Mouse (Mus musculus) MEL (cell line): ENCODE results near the gene Sycp2l. TPM values are rescaled to one million over a fixed set of nuclear protein-coding genes. Genes with fewer than 3 reads are reported as not detected.
A peak's percentile ranks its signal among the peaks of the same experiment; 100 is the strongest.

Experiments
- DNase-seq: peaks from one replicate; pipeline ENCODE4 v3.0.0; 2011; ENCODE audit warnings: low read depth, low spot score
- H3K27ac ChIP-seq: 2 replicates; pipeline ENCODE4 v1.5.1; 2012; ENCODE audit warnings: low read depth, mild to moderate bottlenecking, control low read depth, low read length, moderate library complexity; ENCODE audit not compliant: control insufficient read depth
- H3K27me3 ChIP-seq, 2 experiments: fragments of 150-350 bp in 1 of 2; sonication (generic) in 1 of 2; 2 replicates each; pipeline ENCODE4 v1.6.1; 2012; ENCODE audit warnings: low read length in 2 of 2, mild to moderate bottlenecking in 2 of 2, improper control_type of control experiment in 1 of 2, moderate library complexity in 1 of 2; ENCODE audit not compliant: insufficient read depth in 2 of 2, control insufficient read depth in 1 of 2
- H3K36me3 ChIP-seq, 2 experiments: 2 replicates each; pipeline ENCODE4 v1.6.1; 2012 to 2014; ENCODE audit warnings: low read length in 2 of 2, improper control_type of control experiment in 1 of 2, inconsistent platforms in 1 of 2, mild to moderate bottlenecking in 1 of 2; ENCODE audit not compliant: insufficient read depth in 2 of 2, control insufficient read depth in 1 of 2
- H3K4me1 ChIP-seq, 2 experiments: fragments of 150-350 bp in 1 of 2; sonication (generic) in 1 of 2; 2 replicates each; pipeline ENCODE4 v1.6.1; 2012; ENCODE audit warnings: low read length in 2 of 2, improper control_type of control experiment in 1 of 2, mild to moderate bottlenecking in 1 of 2; ENCODE audit not compliant: insufficient read depth in 2 of 2, control insufficient read depth in 1 of 2
- H3K4me3 ChIP-seq, 2 experiments: fragments of 150-350 bp in 1 of 2; sonication (generic) in 1 of 2; 2 replicates each; pipeline ENCODE4 v1.5.1; 2012; ENCODE audit warnings: low read depth in 2 of 2, low read length in 2 of 2, mild to moderate bottlenecking in 2 of 2, moderate library complexity in 2 of 2, control low read depth in 1 of 2, improper control_type of control experiment in 1 of 2; ENCODE audit not compliant: control insufficient read depth in 1 of 2, insufficient read depth in 1 of 2
- H3K79me2 ChIP-seq: 2 replicates; pipeline ENCODE4 v1.6.1; 2012; ENCODE audit warnings: mild to moderate bottlenecking, low read length, moderate library complexity; ENCODE audit not compliant: control insufficient read depth, poor library complexity, insufficient read depth
- H3K9ac ChIP-seq: 2 replicates; pipeline ENCODE4 v1.6.1; 2012; ENCODE audit warnings: low read depth, mild to moderate bottlenecking, control low read depth, low read length, moderate library complexity; ENCODE audit not compliant: control insufficient read depth, poor library complexity, severe bottlenecking
- H3K9me3 ChIP-seq: fragments of 150-350 bp; sonication (generic); replicated peaks from 2 replicates; pipeline ENCODE4 v1.6.1; 2012; ENCODE audit warnings: mild to moderate bottlenecking, low read length, improper control_type of control experiment, moderate library complexity; ENCODE audit not compliant: insufficient read depth
- CHD1 ChIP-seq: IDR thresholded peaks from 2 replicates; pipeline ENCODE4 v1.6.1; 2012; ENCODE audit warnings: low read depth, mild to moderate bottlenecking, inconsistent platforms, low read length, improper control_type of control experiment
- CHD2 ChIP-seq: IDR thresholded peaks from 2 replicates; pipeline ENCODE4 v1.6.1; 2011; ENCODE audit warnings: low read length, improper control_type of control experiment
- CTCF ChIP-seq, 3 experiments: IDR thresholded peaks in 2 of 3; conservative IDR thresholded peaks in 1 of 3; 2 replicates each; pipeline ENCODE4 v1.5.1; 2011 to 2012; ENCODE audit warnings: low read length in 3 of 3, low read depth in 2 of 3, mild to moderate bottlenecking in 2 of 3, improper control_type of control experiment in 1 of 3, inconsistent platforms in 1 of 3, mixed read lengths in 1 of 3, moderate library complexity in 1 of 3; ENCODE audit not compliant: control insufficient read depth in 1 of 3, insufficient read depth in 1 of 3, poor library complexity in 1 of 3, severe bottlenecking in 1 of 3
- ELF1 ChIP-seq: IDR thresholded peaks from 2 replicates; pipeline ENCODE4 v1.6.1; 2014; ENCODE audit warnings: low read depth, mild to moderate bottlenecking, inconsistent platforms, low read length, improper control_type of control experiment, moderate library complexity
- ETS1 ChIP-seq: IDR thresholded peaks from 2 replicates; pipeline ENCODE4 v1.6.1; 2012; ENCODE audit warnings: low read depth, mild to moderate bottlenecking, inconsistent platforms, low read length, improper control_type of control experiment, moderate library complexity
- GABPA ChIP-seq: IDR thresholded peaks from 2 replicates; pipeline ENCODE4 v1.6.1; 2012; ENCODE audit warnings: low read depth, mild to moderate bottlenecking, inconsistent platforms, low read length, improper control_type of control experiment, moderate library complexity
- HCFC1 ChIP-seq: IDR thresholded peaks from 2 replicates; pipeline ENCODE4 v1.6.1; 2012; ENCODE audit warnings: low read depth, mild to moderate bottlenecking, inconsistent platforms, low read length, improper control_type of control experiment, moderate library complexity
- KAT2A ChIP-seq: conservative IDR thresholded peaks from 2 replicates; pipeline ENCODE4 v1.6.1; 2012; ENCODE audit warnings: low read depth, low read length, improper control_type of control experiment, inconsistent platforms
- MAFK ChIP-seq: IDR thresholded peaks from 2 replicates; pipeline ENCODE4 v1.6.1; 2011; ENCODE audit warnings: low read depth, mild to moderate bottlenecking, low read length, improper control_type of control experiment, borderline replicate concordance
- MAZ ChIP-seq: IDR thresholded peaks from 2 replicates; pipeline ENCODE4 v1.6.1; 2012; ENCODE audit warnings: low read depth, mild to moderate bottlenecking, inconsistent platforms, low read length, improper control_type of control experiment
- MXI1 ChIP-seq: IDR thresholded peaks from 2 replicates; pipeline ENCODE4 v1.6.1; 2011; ENCODE audit warnings: mild to moderate bottlenecking, low read depth, low read length, improper control_type of control experiment
- MYB ChIP-seq: IDR thresholded peaks from 2 replicates; pipeline ENCODE4 v1.6.1; 2011; ENCODE audit warnings: mild to moderate bottlenecking, low read depth, low read length, improper control_type of control experiment
- MYC ChIP-seq: IDR thresholded peaks from 2 replicates; pipeline ENCODE4 v1.6.1; 2011; ENCODE audit warnings: low read depth, mild to moderate bottlenecking, low read length, improper control_type of control experiment, moderate library complexity
- NELFE ChIP-seq: IDR thresholded peaks from 2 replicates; pipeline ENCODE4 v1.6.1; 2011; ENCODE audit warnings: low read depth, low read length, improper control_type of control experiment
- NRF1 ChIP-seq: IDR thresholded peaks from 2 replicates; pipeline ENCODE4 v1.6.1; 2014; ENCODE audit warnings: low read depth, mild to moderate bottlenecking, inconsistent platforms, low read length, improper control_type of control experiment, moderate library complexity; ENCODE audit not compliant: poor library complexity, insufficient read depth, severe bottlenecking
- POLR2A ChIP-seq, 2 experiments: IDR thresholded peaks; 2 replicates each; pipeline ENCODE4 v1.6.1; 2011 to 2012; ENCODE audit warnings: low read length in 2 of 2, mild to moderate bottlenecking in 2 of 2, control low read depth in 1 of 2, improper control_type of control experiment in 1 of 2, low read depth in 1 of 2, moderate library complexity in 1 of 2; ENCODE audit not compliant: control insufficient read depth in 1 of 2, insufficient read depth in 1 of 2, poor library complexity in 1 of 2
- RAD21 ChIP-seq: IDR thresholded peaks from 2 replicates; pipeline ENCODE4 v1.6.1; 2011; ENCODE audit warnings: mild to moderate bottlenecking, low read depth, low read length, improper control_type of control experiment
- RCOR1 ChIP-seq: IDR thresholded peaks from 2 replicates; pipeline ENCODE4 v1.6.1; 2012; ENCODE audit warnings: low read depth, mild to moderate bottlenecking, inconsistent platforms, low read length, improper control_type of control experiment
- SIN3A ChIP-seq: IDR thresholded peaks from 2 replicates; pipeline ENCODE4 v1.6.1; 2012; ENCODE audit warnings: low read length, improper control_type of control experiment, inconsistent platforms
- SMC3 ChIP-seq: IDR thresholded peaks from 2 replicates; pipeline ENCODE4 v1.6.1; 2011; ENCODE audit warnings: low read depth, low read length, improper control_type of control experiment
- TAL1 ChIP-seq: IDR thresholded peaks from 2 replicates; pipeline ENCODE4 v1.6.1; 2012; ENCODE audit warnings: mild to moderate bottlenecking, inconsistent platforms, low read length, moderate library complexity, mixed read lengths
- TBP ChIP-seq: IDR thresholded peaks from 2 replicates; pipeline ENCODE4 v1.8.0; 2011; ENCODE audit warnings: low read depth, low read length, improper control_type of control experiment
- TCF12 ChIP-seq: IDR thresholded peaks from 2 replicates; pipeline ENCODE4 v1.6.1; 2014; ENCODE audit warnings: low read depth, mild to moderate bottlenecking, inconsistent platforms, low read length, improper control_type of control experiment, moderate library complexity
- UBTF ChIP-seq: IDR thresholded peaks from 2 replicates; pipeline ENCODE4 v1.6.1; 2012; ENCODE audit warnings: low read depth, mild to moderate bottlenecking, inconsistent platforms, low read length, improper control_type of control experiment, moderate library complexity, borderline replicate concordance; ENCODE audit not compliant: insufficient read depth
- ZKSCAN1 ChIP-seq: IDR thresholded peaks from 2 replicates; pipeline ENCODE4 v1.6.1; 2012; ENCODE audit warnings: low read depth, mild to moderate bottlenecking, inconsistent platforms, low read length, improper control_type of control experiment, moderate library complexity
- ZMIZ1 ChIP-seq: IDR thresholded peaks from 2 replicates; pipeline ENCODE4 v1.6.1; 2012; ENCODE audit warnings: low read depth, mild to moderate bottlenecking, inconsistent platforms, low read length, improper control_type of control experiment, moderate library complexity
- ZNF384 ChIP-seq: IDR thresholded peaks from 2 replicates; pipeline ENCODE4 v1.6.1; 2012; ENCODE audit warnings: low read depth, mild to moderate bottlenecking, inconsistent platforms, low read length, improper control_type of control experiment
- polyA plus RNA-seq, 2 experiments: library from polyadenylated mRNA; stranded (reverse) in 1 of 2; unstranded in 1 of 2; fragments of >175 nt in 1 of 2; fragments of >200 nt in 1 of 2; gene quantifications; 2 replicates each; pipeline versions ENCODE4 v1.2.1 to v1.2.4; 2012; ENCODE audit warnings: low replicate concordance in 2 of 2, low read depth in 1 of 2; ENCODE audit not compliant: insufficient read length in 2 of 2, insufficient read depth in 1 of 2, missing spikeins in 1 of 2
- total RNA-seq: library from RNA; depleted of rRNA; stranded (reverse); fragments of 300-350 nt; gene quantifications from 2 replicates; pipeline ENCODE4 v1.2.3, GENCODE M21; 2012

The Sycp2l gene
- total and polyA plus RNA-seq, 3 experiments, result not detected

DNA sequence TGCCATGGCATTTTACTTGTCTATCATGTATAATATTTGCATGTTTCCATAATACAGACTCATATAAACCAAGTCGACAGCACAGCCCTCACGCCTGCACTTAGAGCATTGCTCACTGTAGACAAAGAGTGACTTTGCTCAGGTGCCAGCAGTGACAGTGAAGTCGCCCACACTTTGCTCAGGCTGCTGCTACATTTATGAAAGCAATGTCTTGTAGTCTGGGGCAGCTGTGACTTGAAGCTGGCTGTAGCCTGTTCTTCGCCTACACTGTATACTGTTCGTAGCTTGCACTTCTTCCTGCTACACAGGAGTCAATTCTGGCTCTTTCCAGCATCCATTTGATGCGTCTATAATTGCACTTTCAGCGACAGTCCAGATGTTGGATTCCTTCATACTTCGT, 15.0 kb downstream of the Sycp2l start:
- H3K4me1 ChIP-seq, result no peaks in the 10 kb centered on the region

DNA sequence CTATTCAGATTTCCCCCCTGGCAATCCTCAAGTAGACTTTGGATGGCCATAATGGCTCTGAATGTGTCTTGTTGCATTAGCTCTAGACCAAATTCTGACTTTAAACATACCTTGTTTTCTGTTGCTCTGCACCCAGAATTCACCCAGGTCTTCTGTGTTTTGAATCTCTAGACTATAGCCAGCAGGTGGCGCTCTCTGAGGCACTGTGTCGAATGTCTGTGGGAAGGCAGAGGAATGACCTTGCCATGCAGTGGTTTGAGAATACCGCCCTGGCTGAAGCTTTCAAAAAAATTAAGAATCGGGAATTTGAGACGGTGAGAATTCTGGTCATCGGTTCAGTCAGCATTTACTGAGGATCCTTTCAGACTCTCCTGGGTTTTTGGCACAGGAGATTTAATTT, 20.8 kb downstream of the Sycp2l start:
- DNase-seq, result peak; percentile 58
- H3K9me3 ChIP-seq, result no peaks in the 10 kb centered on the region
- no peaks in the 10 kb centered on the region for H3K36me3 ChIP-seq
- H3K9ac ChIP-seq, result no peak overlapping the region
- TF ChIP-seq ETS1 (no peak), RAD21 (peak; percentile 37), GABPA (no peak), CTCF (IDR thresholded peaks at IDR 0.05 in 2 of 3, conservative IDR thresholded peaks at IDR 0.05 in 1 of 3; ENCODE audit: control insufficient read depth in 1 of 3, insufficient read depth in 1 of 3, low read depth in 2 of 3, low read length in 3 of 3, poor library complexity in 1 of 3, severe bottlenecking in 1 of 3) (peak; percentile 70 to 82 (median 76)), SMC3 (peak; percentile 79), KAT2A (no peak), ZMIZ1 (no peak), MXI1 (no peak), NELFE (no peak), SIN3A (no peak), UBTF (no peak), NRF1 (no peak), HCFC1 (no peak)
- no peak overlapping the region for H3K4me3 ChIP-seq
- no peaks in the 10 kb centered on the region for H3K4me1 ChIP-seq
- no peak overlapping the region for H3K27ac ChIP-seq
- no peaks in the 10 kb centered on the region for H3K79me2 ChIP-seq
- peaks cover 2% of the 10 kb centered on the region in 2 experiments; a peak in 3 of 4 replicates for H3K27me3 ChIP-seq

More for the DNA sequence above, 15.0 kb downstream of the Sycp2l start:
- Histone ChIP-seq H3K9ac (no peak overlapping the region), H3K27ac (no peak overlapping the region), H3K27me3 (peaks cover 2 to 4% of the 10 kb centered on the region in 2 experiments; a peak in 3 of 4 replicates)
- DNase-seq, result no peak
- TF ChIP-seq SIN3A (no peak), CHD2 (no peak), ZNF384 (no peak), KAT2A (no peak), TCF12 (no peak), TBP (no peak), ZKSCAN1 (no peak), SMC3 (no peak), POLR2A (IDR thresholded peaks at IDR 0.05; ENCODE audit: control insufficient read depth in 1 of 2, insufficient read depth in 1 of 2, low read depth in 1 of 2, low read length in 2 of 2, poor library complexity in 1 of 2) (no peak), ZMIZ1 (no peak), RCOR1 (no peak), NRF1 (no peak), TAL1 (no peak), NELFE (no peak), MAZ (no peak), ELF1 (no peak), CHD1 (no peak), MAFK (no peak), MYC (no peak), MYB (no peak)
- TF ChIP-seq, all 39 proteins: peak for 0
- Histone ChIP-seq H3K36me3 (no peaks in the 10 kb centered on the region), H3K9me3 (no peaks in the 10 kb centered on the region), H3K4me3 (no peak overlapping the region), H3K79me2 (no peaks in the 10 kb centered on the region)
